Mouse (Mus musculus): ENCODE data around the gene Itga4.
A peak's percentile ranks its signal among the peaks of the same experiment; 100 is the strongest.

Itga4 gene

DNA sequence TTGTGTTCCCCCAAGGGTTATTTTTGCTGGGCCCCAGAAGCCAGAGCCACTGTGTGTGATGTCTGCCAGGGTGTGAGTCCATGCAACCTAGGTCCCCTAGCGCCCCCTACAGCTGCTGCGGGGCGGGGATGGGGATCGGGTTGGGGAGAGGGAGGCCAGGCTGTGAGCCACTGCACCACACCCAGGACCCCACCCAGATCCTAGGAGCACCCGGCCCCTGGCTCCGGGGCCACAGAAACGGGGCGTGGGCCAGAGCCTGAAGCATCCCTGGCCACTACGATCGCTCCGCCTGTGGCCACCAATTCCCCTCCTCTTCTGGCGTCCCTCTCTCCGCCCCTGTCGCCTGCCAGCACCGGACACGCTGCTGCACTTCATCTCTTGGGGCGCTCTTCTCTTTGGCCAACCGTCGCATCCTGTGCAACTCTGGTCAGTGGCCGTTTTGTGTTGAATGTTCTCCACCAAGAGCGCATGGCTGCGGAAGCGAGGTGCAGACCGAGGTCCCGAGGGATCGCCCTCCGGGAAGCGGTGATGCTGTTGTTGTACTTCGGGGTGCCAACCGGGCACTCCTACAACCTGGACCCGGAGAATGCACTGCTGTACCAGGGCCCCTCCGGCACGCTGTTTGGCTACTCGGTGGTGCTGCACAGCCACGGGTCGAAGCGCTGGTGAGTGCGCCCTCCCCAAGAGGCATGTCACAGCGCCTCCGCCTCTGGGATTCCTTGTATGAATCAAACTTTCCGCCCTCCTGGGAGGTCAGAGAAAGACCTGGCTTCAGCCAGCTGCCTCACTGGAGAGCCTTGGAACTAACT lies at the start of gene Itga4:
TSS of gene Itga4 (plus strand) at position 235 of the 809 bp plus-strand sequence.
- peak; percentile 7 to 49 for DNase-seq

DNA sequence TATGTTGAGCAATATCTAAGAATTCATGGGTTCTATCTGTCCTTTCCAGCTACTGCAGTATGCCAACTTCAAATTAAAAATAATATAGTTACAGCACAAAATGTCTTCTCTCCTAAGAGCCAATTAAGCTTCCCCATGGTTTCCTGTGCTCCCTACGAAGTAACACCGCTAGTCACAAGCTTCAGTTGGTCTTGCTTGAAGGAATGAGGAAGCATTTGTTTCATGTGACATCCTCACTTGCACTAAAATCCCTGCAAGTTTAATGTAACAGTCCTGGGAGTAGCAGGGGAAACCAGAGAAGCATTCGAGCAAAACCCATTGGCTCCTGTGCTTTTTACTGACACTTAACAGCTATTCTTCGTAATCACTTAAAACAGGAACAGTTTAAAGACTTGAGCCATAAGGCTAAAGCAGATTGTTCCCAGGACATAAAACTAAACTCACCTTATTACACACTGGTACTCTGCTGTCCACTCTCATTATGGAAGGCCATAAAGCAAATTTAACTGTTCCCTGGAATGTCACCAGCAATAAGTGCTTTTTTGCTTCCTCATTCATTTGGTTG lies 49.0 kb upstream of the Itga4 start:
- no peak for DNase-seq

DNA sequence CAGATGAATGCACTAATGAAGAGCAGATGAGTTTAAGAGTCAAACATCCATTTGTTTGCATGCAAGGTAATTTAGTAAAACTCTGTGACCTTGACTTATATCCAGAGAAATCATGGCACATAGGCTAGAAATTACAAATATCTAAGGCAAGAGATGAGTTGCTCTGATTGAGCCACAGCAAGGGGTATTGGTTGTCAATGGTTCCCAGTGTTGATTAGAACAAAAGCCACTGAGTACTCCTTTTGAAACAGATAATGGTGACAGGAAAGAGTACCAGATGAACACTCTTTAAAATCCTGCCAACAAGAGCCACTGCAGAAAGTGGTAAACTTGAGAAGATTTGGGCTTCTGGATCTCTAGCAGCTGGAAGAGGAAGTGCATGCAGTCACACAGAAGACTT lies 40.2 kb upstream of the Itga4 start:
- no peak for DNase-seq

DNA sequence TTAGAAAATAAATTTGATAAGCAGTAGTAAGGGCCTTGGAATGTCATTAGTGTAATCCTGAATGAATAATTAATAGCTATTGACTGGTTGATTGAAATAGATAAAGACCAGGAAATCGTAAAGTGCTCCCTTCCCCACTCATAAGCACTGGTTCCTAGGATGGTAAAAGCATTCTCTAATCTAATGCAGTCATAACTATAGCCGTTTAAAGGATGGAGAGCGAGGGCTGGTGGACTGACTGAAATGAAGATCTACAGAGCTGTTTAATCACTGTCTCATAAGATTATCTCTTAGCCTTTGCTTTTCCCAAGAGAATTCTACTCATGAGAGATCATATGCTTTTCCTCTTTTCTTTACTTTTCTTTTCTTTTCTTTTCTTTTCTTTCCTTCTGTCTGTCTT lies 39.7 kb upstream of the Itga4 start:
- DNase-seq, result no peak

DNA sequence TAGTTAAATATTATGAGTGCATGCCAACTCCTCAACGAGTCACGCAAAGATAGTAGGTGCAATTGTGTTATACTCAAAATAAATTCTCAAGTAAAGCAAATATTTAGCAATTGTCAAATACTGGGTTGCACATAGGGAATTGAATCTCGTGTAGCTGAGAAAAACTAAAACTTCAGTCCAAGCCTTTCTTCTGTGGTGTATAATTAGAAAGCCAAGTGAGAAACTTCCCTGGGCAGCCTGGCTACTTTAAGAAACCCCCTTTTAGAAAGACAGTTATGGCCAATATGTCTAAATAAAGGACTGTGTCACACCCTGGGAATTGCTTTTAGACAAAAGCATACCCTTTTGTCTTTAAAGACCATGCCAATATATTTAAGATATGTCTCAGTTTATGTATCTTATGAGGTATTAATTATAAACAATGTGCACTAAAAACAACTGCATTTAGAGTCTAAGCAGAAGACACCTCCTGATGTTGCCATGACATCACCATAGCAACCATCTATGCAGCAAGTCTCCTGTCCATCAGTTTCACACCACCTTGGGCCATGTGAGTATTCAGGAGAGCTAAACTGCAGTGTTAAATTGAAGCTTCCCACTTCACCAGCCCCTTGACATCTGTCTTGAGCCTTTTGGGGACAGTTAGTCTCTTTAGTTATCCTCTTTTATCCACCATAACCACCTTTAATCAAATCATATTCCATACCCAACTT lies 30.4 kb upstream of the Itga4 start:
- no peak for DNase-seq

DNA sequence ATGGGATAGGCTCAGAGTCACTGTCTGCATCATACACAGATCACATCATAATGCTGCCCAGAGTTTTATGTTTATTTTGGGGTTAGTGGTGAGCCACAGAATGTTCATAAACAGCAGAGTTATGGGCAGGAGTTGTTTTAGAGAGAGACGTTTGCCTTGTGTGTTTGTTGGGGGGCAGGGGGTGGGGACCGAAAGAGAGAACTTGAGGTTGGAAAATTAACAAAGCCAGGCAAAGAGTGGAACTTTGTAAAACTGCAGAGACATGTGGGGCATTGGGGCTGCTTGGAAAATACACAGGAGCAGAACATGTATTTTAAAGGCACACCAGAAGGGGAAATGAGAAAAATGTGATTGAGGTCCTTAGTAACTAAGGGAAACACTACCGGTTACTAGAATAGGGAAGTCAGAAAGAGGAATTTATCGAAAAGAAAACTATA lies 27.4 kb upstream of the Itga4 start:
- DNase-seq, result no peak

DNA sequence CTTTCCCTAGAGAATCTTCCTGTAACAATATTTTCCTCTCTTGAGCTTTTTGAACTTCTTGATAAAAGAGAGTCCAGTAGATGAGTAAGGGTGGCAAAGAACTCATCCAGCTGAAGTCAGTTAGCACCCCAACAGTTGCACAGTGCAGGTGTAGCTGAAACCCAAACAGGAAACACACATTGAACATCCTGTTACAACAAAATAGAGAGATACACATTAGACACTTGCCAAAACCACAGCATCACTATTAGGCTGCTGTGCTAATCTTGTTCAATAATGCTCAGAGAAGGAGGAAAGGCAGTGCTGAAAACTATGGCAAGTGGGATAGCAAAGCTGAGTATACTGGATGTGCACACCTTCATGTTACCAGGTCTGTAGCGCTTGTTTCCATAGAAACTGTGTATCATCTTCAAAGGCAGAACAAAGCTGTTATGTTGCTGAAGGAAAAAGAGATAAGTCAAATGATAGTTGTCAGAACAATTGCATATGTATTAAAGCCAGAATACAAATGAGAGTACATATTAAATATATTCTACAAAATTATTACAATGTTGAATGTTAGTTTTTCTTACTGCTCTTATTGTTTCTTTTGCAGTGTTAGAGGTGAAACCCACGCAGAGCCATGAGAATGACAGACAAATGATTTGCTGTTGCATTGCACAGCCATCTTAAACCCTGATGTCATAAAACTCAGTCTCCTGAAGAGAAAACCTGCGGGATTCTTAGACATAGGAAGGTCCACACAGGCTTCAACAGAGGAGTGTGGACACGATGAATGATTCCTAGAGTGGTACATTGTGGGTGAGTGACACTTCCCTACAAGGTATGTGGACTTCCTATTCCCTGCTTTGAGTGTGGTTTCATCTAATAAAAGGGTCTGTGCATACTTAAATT lies 23.9 kb upstream of the Itga4 start:
- no peak for DNase-seq

DNA sequence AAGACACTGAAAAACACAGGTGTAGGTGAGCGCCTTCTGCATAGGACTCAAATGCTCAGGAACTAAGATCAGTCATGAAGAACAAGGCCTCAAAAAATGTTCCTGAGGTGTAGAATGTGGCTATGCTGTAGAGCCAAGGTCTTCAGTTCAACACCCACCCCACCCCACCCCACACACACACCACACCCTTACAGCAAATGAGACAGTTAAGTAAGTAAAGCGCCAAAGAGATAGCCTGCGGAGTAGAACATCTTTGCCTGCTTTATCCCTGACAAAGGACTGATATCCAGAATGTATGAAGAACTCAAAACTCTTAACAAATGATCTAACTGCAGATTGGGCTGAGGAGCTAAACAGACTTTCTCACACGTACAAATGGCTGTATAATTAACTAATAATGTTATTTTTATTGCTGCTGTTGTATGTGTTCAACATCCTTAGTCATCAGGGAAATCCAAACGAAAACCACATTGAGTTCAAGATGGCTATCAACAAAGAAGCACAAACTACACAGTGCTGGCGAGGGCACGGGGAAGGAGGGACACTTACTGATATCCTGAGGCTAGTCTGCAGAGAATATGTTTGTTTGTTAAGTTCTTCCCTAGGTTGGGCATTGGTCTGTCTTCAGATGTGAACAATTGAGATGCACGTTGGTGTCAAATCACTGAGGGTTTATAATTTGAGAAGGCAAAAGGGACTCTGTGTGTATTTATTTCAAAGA lies 19.3 kb upstream of the Itga4 start:
- DNase-seq, result no peak

DNA sequence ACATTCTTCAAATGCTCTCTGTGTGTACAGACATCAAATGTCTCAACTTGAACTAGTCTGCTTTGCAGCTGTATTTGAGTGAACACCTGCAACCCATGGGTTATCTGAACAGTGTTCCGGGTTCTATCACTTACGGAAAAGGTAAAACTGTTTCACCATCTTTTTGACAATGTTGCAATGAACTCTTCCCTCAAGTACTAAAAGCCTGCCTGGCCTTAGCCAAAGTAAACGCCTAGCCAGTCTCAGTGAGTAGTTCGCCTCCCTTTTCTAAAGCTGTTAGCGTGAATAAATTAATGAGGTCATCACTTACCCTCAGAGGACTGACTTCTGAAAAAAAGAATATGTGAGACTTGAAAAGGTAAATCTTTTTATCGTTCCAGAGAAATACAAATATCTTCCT lies 18.0 kb upstream of the Itga4 start:
- DNase-seq, result no peak

DNA sequence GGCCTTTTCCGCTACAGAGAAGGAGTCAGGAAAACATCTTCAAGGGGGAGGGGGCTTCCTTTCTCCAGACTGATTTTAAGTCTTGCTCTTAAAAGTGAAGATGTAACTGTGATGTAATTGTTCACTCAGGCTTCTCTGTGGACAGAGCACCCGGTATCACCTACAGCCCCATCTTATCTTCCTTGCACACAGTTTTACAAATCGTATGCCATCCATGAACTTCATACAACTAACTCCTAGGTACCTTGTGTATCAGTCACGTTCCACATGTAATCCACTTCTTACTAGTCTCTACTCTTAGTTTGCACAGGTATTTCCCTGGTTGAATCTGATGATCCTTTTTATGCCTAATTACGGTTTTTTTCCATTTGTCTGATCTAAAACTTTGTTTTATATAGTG lies 10.9 kb upstream of the Itga4 start:
- DNase-seq, result no peak

DNA sequence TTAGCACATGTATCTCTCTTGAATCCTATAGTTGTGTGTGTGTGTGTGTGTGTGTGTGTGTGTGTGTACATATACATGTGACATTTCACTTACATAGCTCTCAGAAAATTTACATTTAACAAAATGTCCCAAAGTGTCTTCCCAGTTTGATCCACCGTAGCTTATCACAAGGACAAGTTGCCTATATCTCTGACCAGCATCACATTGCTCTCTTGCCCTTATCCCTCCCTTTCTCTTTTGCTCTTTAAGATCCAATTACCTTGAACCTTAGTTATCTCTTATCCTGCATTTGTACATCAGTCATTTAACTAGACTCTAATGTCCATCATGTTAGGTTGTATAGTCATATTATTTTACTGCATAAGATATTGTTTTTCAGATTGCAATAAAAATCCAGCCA lies 10.5 kb upstream of the Itga4 start:
- DNase-seq, result no peak

DNA sequence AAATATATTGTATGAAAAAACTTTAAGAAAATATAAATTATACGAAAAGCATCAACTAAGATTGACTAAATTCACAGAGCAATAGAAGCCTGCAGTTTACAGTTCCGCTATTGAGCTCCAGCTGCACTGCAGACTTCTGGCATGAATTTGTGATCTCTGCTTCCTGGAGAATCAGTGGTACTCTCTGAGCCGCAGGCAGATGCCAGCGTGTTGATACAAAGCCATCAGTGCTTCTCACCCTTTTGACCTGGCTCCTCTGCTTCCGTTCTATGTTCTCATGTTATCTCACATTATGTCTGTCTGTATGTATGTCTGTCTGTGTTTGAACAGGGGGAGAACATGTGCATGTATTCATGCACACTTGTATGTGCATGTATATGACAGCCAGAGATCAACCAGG lies 6.9 kb upstream of the Itga4 start:
- DNase-seq, result no peak

DNA sequence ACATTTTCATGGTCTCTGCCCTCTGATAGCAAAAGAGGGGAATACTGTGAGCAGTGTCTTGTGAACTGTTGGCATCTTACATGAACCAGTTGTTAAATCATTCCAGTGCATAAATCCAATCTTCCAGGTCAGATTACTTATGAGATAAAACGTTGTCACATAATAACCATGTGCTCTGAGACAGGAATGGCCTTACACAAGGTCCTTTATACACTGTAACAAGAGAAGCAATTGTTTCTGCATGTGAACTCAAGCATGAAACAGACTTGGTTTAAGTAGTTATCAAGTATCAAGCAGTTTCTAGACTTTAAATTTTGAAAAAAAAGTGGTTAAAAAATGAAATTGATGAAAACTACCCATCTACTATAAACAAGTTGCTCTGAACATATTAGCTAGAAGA lies 4.7 kb upstream of the Itga4 start:
- no peak for DNase-seq

DNA sequence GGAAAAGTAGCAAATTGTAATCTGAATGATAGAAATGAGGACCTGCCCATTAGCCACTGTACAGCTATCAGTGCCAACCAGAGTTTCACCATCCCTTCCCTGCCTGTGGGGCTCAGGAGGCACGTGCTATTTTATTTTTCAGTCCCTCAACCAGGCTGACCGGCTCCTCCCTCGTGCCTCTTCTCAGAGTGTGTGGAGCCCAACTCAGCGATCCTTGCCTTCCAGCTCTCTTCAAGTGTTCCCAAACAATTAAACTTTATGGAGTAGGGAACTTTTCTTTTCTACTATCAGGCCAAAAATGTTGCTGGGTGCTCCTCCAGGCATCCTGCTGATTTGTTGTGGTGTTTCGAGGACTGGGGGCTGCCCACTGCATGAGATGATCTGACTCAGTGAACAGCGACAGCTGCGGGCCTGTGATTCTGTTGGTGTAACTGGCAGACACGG lies 1.4 kb upstream of the Itga4 start:
- DNase-seq, result no peak

DNA sequence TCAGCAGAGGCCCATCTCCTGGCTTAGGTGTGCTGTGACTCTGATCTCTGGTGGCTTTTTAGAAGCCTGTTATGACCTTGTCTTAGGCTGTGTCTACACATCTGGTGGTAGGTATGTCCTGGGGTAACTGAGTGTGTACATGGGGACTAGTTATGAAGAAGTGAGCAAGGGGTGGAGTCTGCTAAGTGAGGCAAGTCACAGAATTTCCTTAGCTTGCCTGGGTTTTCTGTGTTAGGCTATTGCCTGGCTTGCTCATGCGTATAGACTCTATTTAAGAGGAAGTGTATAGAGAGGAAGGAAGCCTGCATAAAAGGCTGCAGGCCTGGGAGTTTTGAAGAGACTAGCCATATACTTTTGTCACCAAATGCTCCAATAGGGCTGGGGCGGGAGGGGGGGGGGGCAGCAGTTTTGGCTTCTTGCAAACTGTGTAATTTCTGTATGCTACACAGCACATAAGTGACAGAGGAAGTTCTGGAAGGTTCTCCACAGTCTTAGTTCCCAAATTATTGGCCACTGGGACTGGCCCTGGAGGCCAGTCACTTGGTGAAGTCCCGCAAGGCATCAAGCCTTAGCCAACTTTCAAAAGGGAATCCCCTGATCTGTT lies 536 bp upstream of the Itga4 start:
- no peak for DNase-seq

DNA sequence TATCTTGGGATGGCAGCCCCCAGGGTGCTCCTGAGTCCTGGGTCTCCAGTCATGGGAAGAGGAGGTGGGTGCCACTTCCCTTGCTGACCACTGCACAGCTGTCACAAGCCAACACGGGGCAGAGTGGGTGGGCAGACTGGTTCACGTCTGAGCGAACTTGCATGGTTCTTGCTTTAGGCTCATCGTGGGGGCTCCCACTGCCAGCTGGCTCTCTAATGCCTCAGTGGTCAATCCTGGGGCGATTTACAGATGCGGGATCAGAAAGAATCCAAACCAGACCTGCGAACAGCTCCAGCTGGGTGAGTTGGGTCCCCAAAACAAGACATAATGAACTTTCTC lies 744 bp downstream of the Itga4 start:
- no peak for DNase-seq

DNA sequence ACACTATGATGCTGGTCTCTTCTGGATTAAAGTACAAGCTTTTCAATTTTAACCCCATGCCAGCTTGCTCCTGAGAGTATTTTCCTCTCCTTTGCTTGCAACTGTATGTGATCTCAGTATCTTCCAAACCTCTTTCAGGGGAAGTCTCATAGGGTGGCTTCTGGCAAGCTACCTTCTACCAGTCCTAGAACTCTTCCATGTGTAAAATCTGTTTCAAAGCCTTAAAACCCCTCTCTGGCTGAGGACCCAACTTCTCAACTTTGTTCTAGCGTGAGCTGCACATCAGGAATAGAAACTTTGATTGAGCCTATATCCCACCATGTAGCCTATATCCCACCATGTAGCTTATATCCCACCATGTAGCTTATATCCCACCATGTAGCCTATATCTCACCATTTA lies 1.1 kb downstream of the Itga4 start:
- no peak for DNase-seq

DNA sequence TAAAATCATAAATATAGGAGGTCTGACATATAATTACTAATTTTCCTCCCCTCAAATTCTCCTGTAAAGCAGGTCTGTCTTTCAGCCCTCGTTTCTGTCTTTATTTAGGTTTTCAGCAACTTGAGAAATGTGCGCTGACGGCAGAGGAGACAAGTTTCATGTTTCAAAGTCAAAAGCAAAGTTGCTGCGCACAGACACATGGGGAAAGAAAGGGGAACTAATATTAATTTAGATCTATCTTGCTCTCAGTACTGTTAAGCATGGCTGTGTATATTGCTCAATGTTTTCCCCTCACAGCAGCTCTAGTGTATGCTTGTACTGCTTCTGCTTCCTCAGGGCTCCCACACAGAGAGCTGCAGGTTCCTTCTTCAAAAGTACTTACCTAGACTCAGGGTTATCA lies 1.7 kb downstream of the Itga4 start:
- no peak for DNase-seq

DNA sequence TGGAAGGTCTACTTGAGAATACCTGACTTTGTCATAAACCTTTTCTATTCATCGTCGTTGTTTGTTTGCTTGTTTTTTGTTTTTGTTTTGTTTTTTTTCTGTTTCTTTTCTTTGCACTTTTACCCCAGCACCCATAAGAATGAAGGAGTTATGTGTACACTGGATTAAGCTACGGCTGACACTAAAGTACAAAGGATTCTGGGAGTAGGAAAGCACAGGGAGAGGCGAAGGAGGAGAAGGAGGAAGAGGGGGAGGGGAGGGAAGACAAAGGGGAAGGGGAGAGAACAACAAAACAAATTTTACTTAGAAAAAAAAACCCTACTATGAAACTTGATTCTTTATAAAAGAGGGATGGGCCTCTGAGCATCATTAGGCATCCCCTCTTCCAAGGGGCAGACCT lies 2.2 kb downstream of the Itga4 start:
- DNase-seq, result no peak

DNA sequence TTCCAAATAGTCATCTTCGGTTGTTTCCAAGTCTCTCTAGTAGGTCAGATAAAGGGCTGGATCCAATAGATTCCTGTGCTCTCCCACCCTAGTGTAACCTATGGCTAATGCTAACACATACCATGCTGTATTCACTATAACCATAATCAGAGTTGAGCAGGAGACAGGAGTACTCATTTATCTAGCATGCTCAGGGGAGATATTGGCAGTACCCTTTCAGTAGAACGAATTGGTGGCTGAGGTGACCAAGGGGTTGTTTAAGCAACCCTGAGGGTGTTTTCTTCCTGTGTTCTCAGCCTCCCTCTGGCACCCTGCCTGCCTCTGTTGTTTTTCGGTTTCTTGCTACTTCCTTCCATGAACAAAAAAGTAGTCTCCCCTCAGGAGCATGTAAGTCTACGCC lies 4.1 kb downstream of the Itga4 start:
- peak in 1 of 2 experiments; percentile 5 for DNase-seq

DNA sequence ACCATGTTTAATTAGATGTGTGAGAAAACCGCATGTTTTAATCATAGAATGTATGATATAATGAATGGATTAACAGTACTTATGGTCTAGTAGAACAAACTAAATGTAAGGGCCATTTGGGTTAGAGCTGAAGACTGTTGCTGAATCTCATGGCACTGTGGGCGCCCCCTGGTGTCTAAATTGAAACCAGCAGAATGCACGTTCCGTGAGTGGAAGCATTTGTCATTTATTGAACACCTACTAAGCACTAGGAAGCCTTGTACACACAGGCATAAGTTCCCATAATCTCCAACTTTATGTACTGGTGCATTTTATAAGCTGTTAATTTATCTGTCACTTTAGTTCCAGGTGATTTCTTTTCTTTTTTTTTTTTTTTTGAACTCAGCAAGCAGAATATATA lies 10.4 kb downstream of the Itga4 start:
- DNase-seq, result peak; percentile 49 to 85

DNA sequence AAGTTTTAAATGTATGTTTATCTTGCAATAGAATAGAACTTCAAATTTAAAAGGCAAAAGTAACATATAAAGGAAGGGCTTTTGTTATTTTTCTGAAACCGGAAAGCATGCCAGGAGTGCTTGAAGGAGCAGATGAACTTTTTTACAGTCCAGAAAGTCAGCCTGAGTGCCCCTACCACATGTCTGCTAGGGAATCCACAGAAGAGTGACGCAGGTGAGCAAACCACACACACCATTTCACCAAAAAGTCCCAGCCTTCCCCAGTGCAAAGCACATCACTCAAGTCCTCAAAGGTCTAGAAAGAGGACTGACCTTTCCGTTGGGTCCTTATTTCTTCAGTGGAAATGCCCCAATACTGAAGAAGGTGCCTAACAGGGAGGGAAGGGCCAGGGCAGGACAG lies 11.3 kb downstream of the Itga4 start:
- DNase-seq, result no peak

All from kidney, postnatal 36 days (tissue).